Mouse (Mus musculus): Measurements from ENCODE around the gene Cdt1. TPM values are rescaled to one million over a fixed set of nuclear protein-coding genes. Genes with fewer than 3 reads are reported as not detected.

Cdt1 gene
- 7.0 and 8.2 TPM in 2 replicates for polyA plus RNA-seq (2015; fragmentation: Nextera tagmentation; extraction: Ambion mirVana)

GRCm38 (mm10) chr8:122567361-122568108, at the start of gene Cdt1:
Cdt1 (plus strand) TSS chr8:122568015.
- ATAC-seq (replicated peaks), result peak; percentile 95

GRCm38 (mm10) chr8:122520611-122521010, 47.2 kb upstream of the Cdt1 start:
- 75% methylated on average over 11 of the region's 11 CpGs for WGBS
- Histone ChIP-seq H3K27me3 (replicated peaks) (no peaks in the 10 kb centered on the region), H3K36me3 (replicated peaks) (no peaks in the 10 kb centered on the region), H3K4me2 (no peak overlapping the region), H3K9me3 (no peaks in the 10 kb centered on the region), H3K27ac (no peak overlapping the region), H3K4me3 (no peak overlapping the region), H3K4me1 (peaks cover 18% of the 10 kb centered on the region), H3K9ac (no peak overlapping the region)
- ATAC-seq (replicated peaks), result no peak

More at GRCm38 (mm10) chr8:122567361-122568108, at the start of gene Cdt1:
- Histone ChIP-seq H3K4me3 (peak within 1 kb of the TSS; percentile 69), H3K27me3 (replicated peaks) (no peaks in the 10 kb centered on the region), H3K36me3 (replicated peaks) (no peaks in the 10 kb centered on the region), H3K27ac (peak within 1 kb of the TSS; percentile 87), H3K9me3 (no peaks in the 10 kb centered on the region), H3K4me2 (peak within 1 kb of the TSS; percentile 86), H3K9ac (peak within 1 kb of the TSS; percentile 63), H3K4me1 (peaks cover 23% of the 10 kb centered on the region)
- under 1% methylated on average over 62 of the region's 62 CpGs for WGBS

- Histone ChIP-seq H3K27me3 (replicated peaks) (no peaks in the 10 kb centered on the region), H3K4me2 (peak overlapping the region; percentile 26), H3K9me3 (no peaks in the 10 kb centered on the region), H3K36me3 (replicated peaks) (no peaks in the 10 kb centered on the region), H3K4me1 (peaks cover 18% of the 10 kb centered on the region), H3K4me3 (no peak overlapping the region), H3K9ac (no peak overlapping the region), H3K27ac (peak overlapping the region; percentile 19; the same call in 1 of the 2 replicates)
- no peak; the same call in 1 of the 2 replicates for ATAC-seq (replicated peaks)
- 57% methylated on average over 14 of the region's 14 CpGs for WGBS
Measured at GRCm38 (mm10) chr8:122522796-122523651, 44.8 kb upstream of the Cdt1 start.

GRCm38 (mm10) chr8:122523652-122524360, 44.0 kb upstream of the Cdt1 start:
- no peaks in the 10 kb centered on the region for H3K27me3 ChIP-seq (replicated peaks)
- ATAC-seq (replicated peaks), result no peak
- 8% methylated on average over 23 of the region's 23 CpGs for WGBS
- H3K4me3 ChIP-seq, result no peak overlapping the region
- peaks cover 18% of the 10 kb centered on the region for H3K4me1 ChIP-seq
- H3K9me3 ChIP-seq, result no peaks in the 10 kb centered on the region
- H3K4me2 ChIP-seq, result peak overlapping the region; percentile 26
- H3K9ac ChIP-seq, result no peak overlapping the region
- H3K36me3 ChIP-seq (replicated peaks), result no peaks in the 10 kb centered on the region
- H3K27ac ChIP-seq, result peak overlapping the region; percentile 19; the same call in 1 of the 2 replicates

- H3K4me1 ChIP-seq, result peaks cover 18% of the 10 kb centered on the region
- H3K9me3 ChIP-seq, result no peaks in the 10 kb centered on the region
- ATAC-seq (replicated peaks), result no peak
- no peaks in the 10 kb centered on the region for H3K27me3 ChIP-seq (replicated peaks)
- no peak overlapping the region for H3K27ac ChIP-seq
- peak overlapping the region; percentile 26; the same call in 1 of the 2 replicates for H3K4me2 ChIP-seq
- no peaks in the 10 kb centered on the region for H3K36me3 ChIP-seq (replicated peaks)
- H3K9ac ChIP-seq, result no peak overlapping the region
- WGBS, result 81% methylated on average over 6 of the region's 6 CpGs
- no peak overlapping the region for H3K4me3 ChIP-seq
Measured at GRCm38 (mm10) chr8:122524506-122524905, 43.3 kb upstream of the Cdt1 start.

- Histone ChIP-seq H3K27me3 (replicated peaks) (no peaks in the 10 kb centered on the region), H3K9me3 (no peaks in the 10 kb centered on the region), H3K27ac (no peak overlapping the region), H3K36me3 (replicated peaks) (no peaks in the 10 kb centered on the region), H3K9ac (no peak overlapping the region), H3K4me2 (no peak overlapping the region), H3K4me3 (no peak overlapping the region), H3K4me1 (peaks cover 18% of the 10 kb centered on the region)
- 82% methylated on average over 6 of the region's 6 CpGs for WGBS
- no peak for ATAC-seq (replicated peaks)
Measured at GRCm38 (mm10) chr8:122525004-122525403, 42.8 kb upstream of the Cdt1 start.

- no peak overlapping the region for H3K4me3 ChIP-seq
- no peak overlapping the region for H3K27ac ChIP-seq
- H3K27me3 ChIP-seq (replicated peaks), result no peaks in the 10 kb centered on the region
- no peaks in the 10 kb centered on the region for H3K9me3 ChIP-seq
- H3K9ac ChIP-seq, result no peak overlapping the region
- H3K36me3 ChIP-seq (replicated peaks), result no peaks in the 10 kb centered on the region
- ATAC-seq (replicated peaks), result no peak
- peaks cover 18% of the 10 kb centered on the region for H3K4me1 ChIP-seq
- 70% methylated on average over 3 of the region's 3 CpGs for WGBS
- no peak overlapping the region for H3K4me2 ChIP-seq
Measured at GRCm38 (mm10) chr8:122526084-122526483, 41.7 kb upstream of the Cdt1 start.

- H3K9ac ChIP-seq, result no peak overlapping the region
- WGBS, result 76% methylated on average over 7 of the region's 7 CpGs
- H3K4me1 ChIP-seq, result peaks cover 18% of the 10 kb centered on the region
- H3K36me3 ChIP-seq (replicated peaks), result no peaks in the 10 kb centered on the region
- no peak overlapping the region for H3K4me2 ChIP-seq
- H3K27ac ChIP-seq, result no peak overlapping the region
- no peak overlapping the region for H3K4me3 ChIP-seq
- no peaks in the 10 kb centered on the region for H3K27me3 ChIP-seq (replicated peaks)
- H3K9me3 ChIP-seq, result no peaks in the 10 kb centered on the region
- no peak for ATAC-seq (replicated peaks)
Measured at GRCm38 (mm10) chr8:122526526-122527170, 41.2 kb upstream of the Cdt1 start.

GRCm38 (mm10) chr8:122527937-122528336, 39.9 kb upstream of the Cdt1 start:
- Histone ChIP-seq H3K27ac (no peak overlapping the region), H3K4me3 (no peak overlapping the region), H3K9me3 (no peaks in the 10 kb centered on the region), H3K4me2 (no peak overlapping the region), H3K9ac (no peak overlapping the region), H3K27me3 (replicated peaks) (no peaks in the 10 kb centered on the region), H3K4me1 (peaks cover 18% of the 10 kb centered on the region), H3K36me3 (replicated peaks) (no peaks in the 10 kb centered on the region)
- 87% methylated on average over 3 of the region's 3 CpGs for WGBS
- no peak for ATAC-seq (replicated peaks)

GRCm38 (mm10) chr8:122529159-122529558, 38.7 kb upstream of the Cdt1 start:
- no peaks in the 10 kb centered on the region for H3K27me3 ChIP-seq (replicated peaks)
- no peak overlapping the region for H3K4me2 ChIP-seq
- no peak overlapping the region for H3K9ac ChIP-seq
- H3K27ac ChIP-seq, result no peak overlapping the region
- H3K36me3 ChIP-seq (replicated peaks), result no peaks in the 10 kb centered on the region
- WGBS, result 88% methylated on average over 4 of the region's 4 CpGs
- no peak for ATAC-seq (replicated peaks)
- no peaks in the 10 kb centered on the region for H3K9me3 ChIP-seq
- no peak overlapping the region for H3K4me3 ChIP-seq
- H3K4me1 ChIP-seq, result peaks cover 5% of the 10 kb centered on the region

- H3K9ac ChIP-seq, result no peak overlapping the region
- no peak overlapping the region for H3K4me2 ChIP-seq
- no peak overlapping the region for H3K27ac ChIP-seq
- no peak overlapping the region for H3K4me3 ChIP-seq
- H3K4me1 ChIP-seq, result no peaks in the 10 kb centered on the region
- ATAC-seq (replicated peaks), result no peak
- 79% methylated on average over 8 of the region's 8 CpGs for WGBS
- no peaks in the 10 kb centered on the region for H3K9me3 ChIP-seq
- H3K36me3 ChIP-seq (replicated peaks), result no peaks in the 10 kb centered on the region
- H3K27me3 ChIP-seq (replicated peaks), result no peaks in the 10 kb centered on the region
Measured at GRCm38 (mm10) chr8:122531312-122531711, 36.5 kb upstream of the Cdt1 start.
